Mouse (Mus musculus) liver, embryonic 12.5 days (tissue): ENCODE measurements around the gene Mrpl1. TPM values are rescaled to one million over a fixed set of nuclear protein-coding genes. Genes with fewer than 3 reads are reported as not detected.

ENCODE experiments used
- ATAC-seq: fragments of 200-750 bp; cut with Nextera tagmentation; 2 replicates; pipeline ENCODE4 v1.8.0; 2017; ENCODE audit warnings: moderate number of reproducible peaks, mild to moderate bottlenecking, moderate library complexity
- H3K27ac ChIP-seq: fragments of 300-500 bp; sonication (generic); 2 replicates; pipeline ENCODE4 v1.5.1; 2016; ENCODE audit warnings: mild to moderate bottlenecking
- H3K27me3 ChIP-seq: fragments of 300-500 bp; sonication (generic); replicated peaks from 2 replicates; pipeline ENCODE4 v1.6.1; 2016; ENCODE audit warnings: mild to moderate bottlenecking, moderate library complexity
- H3K36me3 ChIP-seq: fragments of 300-500 bp; sonication (generic); 2 replicates; pipeline ENCODE4 v1.6.1; 2016; ENCODE audit warnings: mild to moderate bottlenecking, moderate library complexity
- H3K4me1 ChIP-seq: fragments of 300-500 bp; sonication (generic); 2 replicates; pipeline ENCODE4 v1.6.1; 2016
- H3K4me2 ChIP-seq: fragments of 300-500 bp; sonication (generic); 2 replicates; pipeline ENCODE4 v1.6.1; 2016; ENCODE audit warnings: mild to moderate bottlenecking, moderate library complexity
- H3K4me3 ChIP-seq: fragments of 300-500 bp; sonication (generic); 2 replicates; pipeline ENCODE4 v1.5.1; 2016; ENCODE audit warnings: mild to moderate bottlenecking, moderate library complexity
- H3K9ac ChIP-seq: fragments of 300-500 bp; sonication (generic); 2 replicates; pipeline ENCODE4 v1.6.1; 2016; ENCODE audit warnings: mild to moderate bottlenecking, moderate library complexity
- H3K9me3 ChIP-seq: fragments of 300-500 bp; sonication (generic); replicated peaks from 2 replicates; pipeline ENCODE4 v1.6.1; 2016; ENCODE audit warnings: mild to moderate bottlenecking, moderate library complexity
- WGBS: fragments of 180-500 bp; shearing (Covaris S2); methylation state at CpG from one replicate; pipeline ENCODE4 v1.1.7; 2016; ENCODE audit not compliant: insufficient replicate concordance; 5-methylcytosine and 5-hydroxymethylcytosine counted together
- polyA plus RNA-seq: library from polyadenylated mRNA; unstranded; fragments of >200 nt; fragmentation: Nextera tagmentation; extraction: Ambion mirVana; gene quantifications from 2 replicates; pipeline ENCODE4 v1.2.1, GENCODE M21; 2016

Mrpl1 gene
- polyA plus RNA-seq, 1 experiment from 2014 or later = 23.6 TPM

DNA sequence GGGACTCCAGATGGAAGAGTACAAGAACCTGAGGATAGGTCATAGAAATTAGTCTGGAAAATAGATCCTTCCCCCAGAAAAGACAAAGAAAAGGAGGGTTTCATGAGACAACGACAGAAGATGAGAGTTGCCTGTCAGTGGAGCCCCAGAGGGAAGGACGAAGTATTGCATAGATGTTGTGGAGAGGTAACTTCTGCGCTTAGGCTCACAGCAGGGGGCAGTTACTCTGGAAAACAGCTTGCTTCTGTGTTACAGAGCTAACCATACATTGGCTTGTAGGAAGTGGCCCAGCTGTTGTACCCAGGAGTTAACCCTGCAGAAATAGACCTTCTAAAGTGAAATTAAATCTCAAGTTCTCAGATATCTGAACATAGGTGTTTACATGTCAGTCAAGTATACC is 45.9 kb downstream of the Mrpl1 start:
- Histone ChIP-seq H3K27me3 (no peaks in the 10 kb centered on the region), H3K9ac (no peak overlapping the region), H3K27ac (no peak overlapping the region), H3K9me3 (no peaks in the 10 kb centered on the region), H3K4me3 (no peak overlapping the region), H3K36me3 (peaks cover 13% of the 10 kb centered on the region; the same call in 1 of the 2 replicates), H3K4me2 (no peak overlapping the region), H3K4me1 (no peaks in the 10 kb centered on the region)
- 94% methylated on average over 3 of the region's 3 CpGs for WGBS
- no peak for ATAC-seq

DNA sequence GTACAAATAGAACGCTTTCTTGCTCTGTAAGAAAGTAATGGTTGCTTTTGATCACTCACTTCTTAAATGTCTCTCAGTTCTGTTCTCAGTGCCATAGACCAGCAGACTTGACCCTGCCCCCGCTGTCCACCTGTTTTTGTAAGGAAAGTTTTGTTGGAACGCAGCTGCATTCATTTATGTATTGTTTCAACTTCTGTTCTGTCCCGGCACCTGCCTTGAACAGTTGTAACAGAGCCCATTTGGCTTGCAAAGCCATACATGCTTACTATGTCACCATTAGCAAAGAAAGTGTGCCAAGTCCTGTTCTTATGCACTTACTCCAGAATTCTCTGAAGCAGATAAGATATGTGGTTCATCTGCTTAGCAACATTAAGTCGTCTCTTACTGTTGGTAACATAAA is 48.9 kb downstream of the Mrpl1 start:
- no peak overlapping the region for H3K27ac ChIP-seq
- no peak overlapping the region for H3K4me2 ChIP-seq
- no peaks in the 10 kb centered on the region for H3K9me3 ChIP-seq
- WGBS = 85% methylated on average over 5 of the region's 5 CpGs
- peaks cover 16% of the 10 kb centered on the region for H3K36me3 ChIP-seq
- H3K27me3 ChIP-seq = no peaks in the 10 kb centered on the region
- ATAC-seq = no peak
- H3K9ac ChIP-seq = no peak overlapping the region
- no peaks in the 10 kb centered on the region for H3K4me1 ChIP-seq
- H3K4me3 ChIP-seq = no peak overlapping the region

DNA sequence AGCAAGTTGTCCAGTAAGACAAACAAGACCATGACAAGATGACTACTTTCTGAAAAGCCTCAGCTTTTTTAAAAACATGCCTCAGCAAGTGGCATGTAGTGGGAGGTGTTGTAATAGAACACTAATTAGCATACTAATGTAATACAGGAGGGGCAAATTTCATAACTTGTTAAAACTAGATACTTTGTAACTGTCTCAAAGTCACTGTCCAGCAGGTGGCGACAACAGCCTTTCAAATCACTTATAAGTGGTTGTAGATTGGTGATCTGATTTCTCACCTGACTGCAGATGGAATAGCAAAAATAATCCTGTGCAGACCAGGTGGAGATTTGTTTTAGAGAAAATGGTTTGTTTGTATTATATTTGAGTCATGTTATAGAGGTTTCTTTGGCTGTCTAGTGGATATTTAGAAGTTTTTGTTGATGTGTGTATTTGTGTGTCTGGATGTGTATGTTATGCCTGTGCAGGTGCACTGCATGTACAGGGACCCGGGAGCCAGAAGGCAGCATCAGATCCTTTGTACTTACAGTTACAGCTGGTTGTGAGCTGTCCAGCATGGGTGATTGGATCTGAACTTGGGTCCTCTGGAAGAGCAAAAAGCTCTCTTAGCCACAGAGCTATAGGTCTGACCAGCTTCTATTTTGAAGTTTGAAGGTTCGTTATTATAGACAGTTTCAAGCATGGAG is 57.9 kb downstream of the Mrpl1 start:
- 54% methylated on average over 3 of the region's 3 CpGs for WGBS
- no peak for ATAC-seq

DNA sequence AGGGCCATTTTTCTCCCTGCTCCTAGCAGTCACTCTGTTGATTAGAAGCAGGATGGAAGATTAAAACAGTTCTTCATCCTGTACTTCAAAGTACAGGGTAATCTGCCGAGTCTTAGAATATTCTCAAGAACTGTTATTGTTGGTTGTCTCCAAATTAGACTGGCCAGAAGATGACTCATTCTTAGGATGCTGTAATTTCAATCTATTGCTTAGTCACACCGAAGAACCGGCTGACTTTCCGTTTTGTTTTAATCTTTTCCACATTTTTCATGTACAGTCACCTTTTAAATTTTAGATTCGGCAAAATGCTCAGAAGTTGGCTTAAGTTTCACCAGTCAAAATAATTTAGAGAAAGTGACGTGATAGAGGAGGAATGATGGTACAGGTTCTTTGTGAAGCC is 61.8 kb downstream of the Mrpl1 start:
- 69% methylated on average over 6 of the region's 6 CpGs for WGBS
- no peak for ATAC-seq

More for the DNA sequence above, 57.9 kb downstream of the Mrpl1 start:
- no peak overlapping the region for H3K27ac ChIP-seq
- no peak overlapping the region for H3K4me2 ChIP-seq
- H3K27me3 ChIP-seq = no peaks in the 10 kb centered on the region
- H3K36me3 ChIP-seq = peaks cover 27% of the 10 kb centered on the region
- no peak overlapping the region for H3K4me3 ChIP-seq
- no peaks in the 10 kb centered on the region for H3K4me1 ChIP-seq
- H3K9me3 ChIP-seq = no peaks in the 10 kb centered on the region
- no peak overlapping the region for H3K9ac ChIP-seq

DNA sequence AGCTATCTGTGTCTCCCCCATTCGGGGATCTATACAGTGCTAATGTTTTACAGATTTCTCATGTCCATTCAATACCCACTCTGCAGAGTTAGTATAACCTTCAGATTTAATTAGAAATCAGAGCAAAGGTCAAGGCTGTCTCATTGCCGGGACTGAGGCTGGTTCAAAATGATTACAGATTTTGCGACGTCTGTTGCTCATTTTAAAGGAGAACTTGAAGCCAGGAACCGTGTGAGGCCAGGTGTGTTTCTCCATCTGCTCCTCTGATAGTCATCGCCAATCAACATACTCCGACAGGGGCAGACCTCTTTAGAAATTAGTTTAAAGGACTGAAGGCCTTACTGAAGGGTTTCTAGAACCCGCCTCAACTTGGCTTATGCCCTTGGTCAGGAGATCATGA is 96.5 kb downstream of the Mrpl1 start:
- H3K4me3 ChIP-seq = no peak overlapping the region
- no peaks in the 10 kb centered on the region for H3K27me3 ChIP-seq
- 72% methylated on average over 8 of the region's 8 CpGs for WGBS
- no peaks in the 10 kb centered on the region for H3K9me3 ChIP-seq
- H3K9ac ChIP-seq = no peak overlapping the region
- ATAC-seq = no peak
- no peaks in the 10 kb centered on the region for H3K4me1 ChIP-seq
- no peaks in the 10 kb centered on the region for H3K36me3 ChIP-seq
- H3K4me2 ChIP-seq = no peak overlapping the region
- no peak overlapping the region for H3K27ac ChIP-seq

More for the DNA sequence above, 61.8 kb downstream of the Mrpl1 start:
- H3K9me3 ChIP-seq = no peaks in the 10 kb centered on the region
- H3K27me3 ChIP-seq = no peaks in the 10 kb centered on the region
- H3K27ac ChIP-seq = no peak overlapping the region
- H3K9ac ChIP-seq = no peak overlapping the region
- no peaks in the 10 kb centered on the region for H3K4me1 ChIP-seq
- no peak overlapping the region for H3K4me3 ChIP-seq
- no peaks in the 10 kb centered on the region for H3K36me3 ChIP-seq
- H3K4me2 ChIP-seq = no peak overlapping the region

DNA sequence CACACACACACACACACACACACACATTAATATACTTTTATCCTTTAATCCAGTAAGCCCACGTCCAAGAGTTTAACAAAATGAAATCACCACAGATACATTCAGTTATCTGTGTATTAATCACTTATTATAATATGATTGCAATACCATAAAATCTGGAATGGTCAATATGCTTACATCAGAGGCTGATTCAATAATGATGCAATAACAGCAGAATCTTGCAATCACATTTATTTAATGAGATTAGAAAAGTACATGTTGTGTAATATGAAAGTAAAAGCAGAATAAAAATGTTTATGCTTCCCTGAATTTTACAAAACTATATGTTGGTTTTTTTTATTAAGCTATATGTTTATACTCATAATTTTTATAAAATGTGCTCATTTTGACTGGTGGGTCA is 97.0 kb downstream of the Mrpl1 start:
- H3K9me3 ChIP-seq = no peaks in the 10 kb centered on the region
- H3K9ac ChIP-seq = no peak overlapping the region
- H3K4me3 ChIP-seq = no peak overlapping the region
- H3K27ac ChIP-seq = no peak overlapping the region
- H3K36me3 ChIP-seq = no peaks in the 10 kb centered on the region
- 41% methylated on average over 1 of the region's 1 CpGs for WGBS
- H3K4me1 ChIP-seq = no peaks in the 10 kb centered on the region
- no peak overlapping the region for H3K4me2 ChIP-seq
- ATAC-seq = no peak
- H3K27me3 ChIP-seq = no peaks in the 10 kb centered on the region

DNA sequence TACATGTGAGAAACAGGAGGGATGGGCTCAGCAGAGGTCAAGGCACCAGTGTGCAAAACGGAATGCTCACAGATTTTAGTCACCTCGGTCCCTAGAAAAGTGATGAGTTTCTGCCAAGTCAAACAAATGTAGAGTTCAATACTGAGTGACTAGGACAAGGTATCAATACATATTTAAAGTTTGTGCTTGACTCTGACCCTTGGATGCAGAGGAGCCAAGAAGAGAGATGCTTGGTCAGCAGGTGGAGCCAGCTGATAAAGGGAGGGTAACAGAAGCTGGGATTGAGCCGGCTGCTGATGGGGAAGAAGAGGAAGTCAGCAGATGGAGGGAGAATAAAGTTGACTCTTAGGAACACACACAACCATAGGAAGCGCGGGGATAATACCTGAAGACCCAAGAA is 97.5 kb downstream of the Mrpl1 start:
- H3K27ac ChIP-seq = no peak overlapping the region
- 45% methylated on average over 5 of the region's 5 CpGs for WGBS
- H3K4me1 ChIP-seq = no peaks in the 10 kb centered on the region
- no peaks in the 10 kb centered on the region for H3K27me3 ChIP-seq
- H3K4me2 ChIP-seq = no peak overlapping the region
- ATAC-seq = no peak
- H3K9me3 ChIP-seq = no peaks in the 10 kb centered on the region
- H3K9ac ChIP-seq = no peak overlapping the region
- H3K36me3 ChIP-seq = no peaks in the 10 kb centered on the region
- H3K4me3 ChIP-seq = no peak overlapping the region

DNA sequence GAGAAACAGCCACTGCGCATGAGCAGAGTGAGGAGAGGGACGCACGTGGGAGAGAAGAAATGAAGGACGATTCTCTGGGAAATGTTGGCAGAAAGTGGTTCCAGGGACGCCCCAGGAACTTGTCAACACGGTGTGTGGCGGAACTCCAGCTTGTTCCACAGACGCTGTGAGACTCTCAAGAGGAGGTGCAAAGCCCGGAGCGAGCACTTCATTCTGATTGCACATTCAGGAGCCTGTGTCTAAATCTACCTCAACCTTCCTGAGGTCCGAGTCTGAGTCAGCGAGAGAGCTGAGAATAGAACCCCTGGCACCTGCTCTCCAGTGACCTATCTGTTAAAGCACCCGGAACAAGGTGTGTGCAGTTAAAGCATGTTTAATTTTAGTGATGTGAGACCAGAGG is 98.8 kb downstream of the Mrpl1 start:
- WGBS = 75% methylated on average over 13 of the region's 13 CpGs
- no peak for ATAC-seq

DNA sequence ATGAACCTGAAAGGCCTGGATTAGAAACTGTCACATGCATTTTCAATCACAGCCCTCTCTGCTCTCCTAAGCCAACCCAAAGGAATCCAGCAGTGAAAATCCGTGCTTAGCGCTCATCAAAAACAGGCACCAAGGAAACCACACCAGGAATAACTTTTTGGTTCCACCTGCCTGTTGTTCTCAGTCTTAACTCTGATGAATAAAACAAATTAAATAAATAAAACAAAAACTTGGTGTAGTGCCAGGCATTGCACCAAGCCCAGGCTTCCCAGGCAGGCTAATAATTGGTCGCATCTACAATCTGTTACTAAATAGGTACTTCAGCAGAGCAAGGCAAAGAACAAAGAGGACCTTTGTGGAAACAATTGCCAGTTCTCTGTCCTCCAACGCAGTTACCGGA is 99.4 kb downstream of the Mrpl1 start:
- Histone ChIP-seq H3K4me1 (no peaks in the 10 kb centered on the region), H3K4me2 (no peak overlapping the region), H3K27ac (no peak overlapping the region), H3K9me3 (no peaks in the 10 kb centered on the region), H3K36me3 (no peaks in the 10 kb centered on the region), H3K27me3 (no peaks in the 10 kb centered on the region), H3K9ac (no peak overlapping the region), H3K4me3 (no peak overlapping the region)
- WGBS = 83% methylated on average over 5 of the region's 5 CpGs
- ATAC-seq = no peak

More for the DNA sequence above, 98.8 kb downstream of the Mrpl1 start:
- Histone ChIP-seq H3K9me3 (no peaks in the 10 kb centered on the region), H3K4me3 (no peak overlapping the region), H3K9ac (no peak overlapping the region), H3K4me1 (no peaks in the 10 kb centered on the region), H3K27me3 (no peaks in the 10 kb centered on the region), H3K27ac (no peak overlapping the region), H3K36me3 (no peaks in the 10 kb centered on the region), H3K4me2 (no peak overlapping the region)

DNA sequence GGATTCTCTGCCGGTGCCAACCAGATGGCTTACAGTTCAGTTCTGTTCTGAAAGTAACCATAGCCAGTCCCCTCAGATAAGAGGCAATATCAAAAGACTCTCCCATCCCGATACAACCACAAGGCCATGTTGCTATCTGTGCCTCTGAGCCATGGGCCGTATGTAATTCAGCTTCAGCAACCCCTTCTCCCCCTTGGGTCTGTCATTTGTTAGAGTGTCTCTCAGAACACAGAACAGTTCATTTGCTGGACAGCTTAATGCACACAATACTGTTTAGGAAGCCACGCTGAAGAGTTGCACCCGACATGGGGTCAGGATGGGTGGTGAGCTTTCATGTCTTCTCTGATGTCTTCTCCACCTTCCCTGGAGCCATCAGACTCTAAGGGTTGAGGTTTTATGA is 100.3 kb downstream of the Mrpl1 start:
- 68% methylated on average over 5 of the region's 5 CpGs for WGBS
- no peak overlapping the region for H3K27ac ChIP-seq
- no peak overlapping the region for H3K4me3 ChIP-seq
- H3K4me1 ChIP-seq = no peaks in the 10 kb centered on the region
- no peak for ATAC-seq
- H3K4me2 ChIP-seq = no peak overlapping the region
- no peaks in the 10 kb centered on the region for H3K9me3 ChIP-seq
- no peaks in the 10 kb centered on the region for H3K36me3 ChIP-seq
- no peak overlapping the region for H3K9ac ChIP-seq
- no peaks in the 10 kb centered on the region for H3K27me3 ChIP-seq

DNA sequence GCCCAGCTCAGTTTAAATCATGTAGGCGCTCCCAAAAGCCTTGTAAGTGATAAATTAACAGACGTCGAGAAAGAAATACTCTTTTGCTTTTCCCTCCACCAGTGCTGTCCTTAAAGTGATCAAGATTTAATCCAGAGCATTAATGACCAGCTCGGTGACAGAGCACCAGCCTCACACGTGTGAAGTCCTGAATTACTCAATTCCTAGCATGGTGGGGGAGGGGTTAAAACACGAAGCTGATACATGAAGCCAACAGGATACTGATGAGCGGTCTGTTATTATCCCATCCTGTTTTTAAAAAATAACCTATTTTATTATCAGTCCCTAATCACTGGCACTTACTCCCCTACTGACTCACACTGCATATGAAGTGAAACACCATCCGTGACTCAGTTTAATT is 102.4 kb downstream of the Mrpl1 start:
- H3K4me2 ChIP-seq = no peak overlapping the region
- no peak for ATAC-seq
- no peaks in the 10 kb centered on the region for H3K4me1 ChIP-seq
- no peak overlapping the region for H3K4me3 ChIP-seq
- no peak overlapping the region for H3K9ac ChIP-seq
- H3K27ac ChIP-seq = no peak overlapping the region
- no peaks in the 10 kb centered on the region for H3K27me3 ChIP-seq
- no peaks in the 10 kb centered on the region for H3K36me3 ChIP-seq
- 60% methylated on average over 8 of the region's 8 CpGs for WGBS
- H3K9me3 ChIP-seq = no peaks in the 10 kb centered on the region
